Mouse (Mus musculus): ENCODE measurements at regions not wholly inside any gene's neighbourhood (a gene's known extent, or its start where the extent isn't known, plus 50 kb on each side); places are given as distances from the start of the nearest gene placed in this dataset.

DNA sequence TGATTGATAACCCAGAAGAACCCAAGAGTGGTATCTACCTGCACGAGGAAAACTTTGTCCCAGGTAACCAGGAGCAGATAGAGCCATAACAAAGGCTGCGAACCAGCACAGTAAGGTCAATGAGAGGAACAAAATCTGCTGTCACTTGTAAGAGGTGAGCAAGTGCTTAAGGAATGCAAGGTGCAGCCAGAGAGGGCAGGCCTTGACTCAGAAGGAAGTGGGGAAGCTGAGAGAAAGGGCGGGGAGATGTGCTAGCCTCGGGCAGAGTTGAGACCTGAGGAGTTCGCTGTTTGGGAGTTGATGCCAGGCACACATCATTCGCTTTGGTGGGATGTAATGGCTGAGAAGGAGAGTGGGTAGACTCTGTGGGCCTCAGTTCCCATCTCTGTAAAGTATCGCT is 205.5 kb downstream of the Gm19410 start:
- Histone ChIP-seq H3K27me3 (replicated peaks; ENCODE audit: control insufficient read depth, insufficient read depth, low read length) (no peaks in the 10 kb centered on the region), H3K4me2 (ENCODE audit: low read length) (no peak overlapping the region), H3K4me3 (ENCODE audit: low read length) (no peak overlapping the region), H3K9ac (ENCODE audit: low read depth, low read length) (no peak overlapping the region), H3K36me3 (ENCODE audit: control insufficient read depth, insufficient read depth, low read length) (no peaks in the 10 kb centered on the region), H3K9me3 (ENCODE audit: control insufficient read depth, low read length) (no peaks in the 10 kb centered on the region), H3K27ac (ENCODE audit: low read depth, low read length) (no peak overlapping the region), H3K4me1 (ENCODE audit: control insufficient read depth, insufficient read depth, low read depth, low read length) (no peaks in the 10 kb centered on the region)
- no peak for ATAC-seq
- WGBS = 91% methylated on average over 7 of the region's 7 CpGs

GRCm38 (mm10) chr8:35974323-35975029 is 208.9 kb downstream of the Gm19410 start:
- H3K27ac ChIP-seq (ENCODE audit: low read depth, low read length) = no peak overlapping the region
- no peaks in the 10 kb centered on the region for H3K36me3 ChIP-seq (ENCODE audit: control insufficient read depth, insufficient read depth, low read length)
- H3K27me3 ChIP-seq (replicated peaks; ENCODE audit: control insufficient read depth, insufficient read depth, low read length) = no peaks in the 10 kb centered on the region
- H3K4me1 ChIP-seq (ENCODE audit: control insufficient read depth, insufficient read depth, low read depth, low read length) = no peaks in the 10 kb centered on the region
- no peaks in the 10 kb centered on the region for H3K9me3 ChIP-seq (ENCODE audit: control insufficient read depth, low read length)
- H3K4me3 ChIP-seq (ENCODE audit: low read length) = no peak overlapping the region
- no peak overlapping the region for H3K9ac ChIP-seq (ENCODE audit: low read depth, low read length)
- no peak for ATAC-seq
- no peak overlapping the region for H3K4me2 ChIP-seq (ENCODE audit: low read length)
- 58% methylated on average over 10 of the region's 10 CpGs for WGBS

- Histone ChIP-seq H3K4me2 (ENCODE audit: low read length) (no peak overlapping the region), H3K36me3 (ENCODE audit: control insufficient read depth, insufficient read depth, low read length) (no peaks in the 10 kb centered on the region), H3K4me3 (ENCODE audit: low read length) (no peak overlapping the region), H3K9ac (ENCODE audit: low read depth, low read length) (no peak overlapping the region), H3K27ac (ENCODE audit: low read depth, low read length) (no peak overlapping the region), H3K27me3 (replicated peaks; ENCODE audit: control insufficient read depth, insufficient read depth, low read length) (no peaks in the 10 kb centered on the region), H3K4me1 (ENCODE audit: control insufficient read depth, insufficient read depth, low read depth, low read length) (no peaks in the 10 kb centered on the region; the same call in 1 of the 2 replicates), H3K9me3 (ENCODE audit: control insufficient read depth, low read length) (no peaks in the 10 kb centered on the region)
- WGBS = 61% methylated on average over 9 of the region's 9 CpGs
- ATAC-seq = peak; percentile 56; the same call in 1 of the 2 replicates
Measured at GRCm38 (mm10) chr8:35979638-35980255, 214.2 kb downstream of the Gm19410 start.

- Histone ChIP-seq H3K27me3 (replicated peaks; ENCODE audit: control insufficient read depth, insufficient read depth, low read length) (no peaks in the 10 kb centered on the region), H3K4me1 (ENCODE audit: control insufficient read depth, insufficient read depth, low read depth, low read length) (no peaks in the 10 kb centered on the region; the same call in 1 of the 2 replicates), H3K4me3 (ENCODE audit: low read length) (no peak overlapping the region), H3K36me3 (ENCODE audit: control insufficient read depth, insufficient read depth, low read length) (no peaks in the 10 kb centered on the region), H3K27ac (ENCODE audit: low read depth, low read length) (no peak overlapping the region), H3K4me2 (ENCODE audit: low read length) (no peak overlapping the region), H3K9ac (ENCODE audit: low read depth, low read length) (no peak overlapping the region), H3K9me3 (ENCODE audit: control insufficient read depth, low read length) (no peaks in the 10 kb centered on the region)
- no peak for ATAC-seq
- 51% methylated on average over 2 of the region's 2 CpGs for WGBS
Measured at GRCm38 (mm10) chr8:35983083-35983482, 217.5 kb downstream of the Gm19410 start.

DNA sequence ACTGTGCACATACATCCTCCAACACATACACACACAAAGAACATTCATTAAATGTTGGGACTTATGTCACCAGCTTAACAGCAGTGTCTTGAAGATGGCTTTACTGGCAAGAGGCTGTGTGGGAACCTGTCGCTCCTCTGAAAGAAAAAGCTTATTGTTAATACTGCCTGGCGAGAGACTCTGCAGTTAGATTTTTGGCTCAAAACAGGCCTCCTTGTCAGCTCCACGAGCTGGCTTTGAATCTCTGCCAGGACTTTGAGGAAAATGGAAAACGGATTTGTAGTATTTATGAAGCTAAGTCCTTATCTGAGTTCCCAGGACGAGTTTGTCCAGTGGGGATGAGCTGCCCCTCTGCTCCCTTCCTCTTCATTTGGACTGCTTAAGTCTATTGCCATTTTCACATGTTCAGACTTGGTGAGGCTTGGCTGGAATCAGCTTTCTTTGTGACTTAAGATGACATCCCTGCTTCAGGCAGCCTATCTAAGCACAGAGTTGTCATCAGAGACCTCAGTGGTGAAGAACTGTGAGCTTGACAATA is 219.6 kb downstream of the Gm19410 start:
- peak overlapping the region; percentile 40; the same call in 1 of the 2 replicates for H3K27ac ChIP-seq (ENCODE audit: low read depth, low read length)
- H3K9me3 ChIP-seq (ENCODE audit: control insufficient read depth, low read length) = no peaks in the 10 kb centered on the region
- no peak overlapping the region for H3K4me3 ChIP-seq (ENCODE audit: low read length)
- H3K36me3 ChIP-seq (ENCODE audit: control insufficient read depth, insufficient read depth, low read length) = no peaks in the 10 kb centered on the region
- no peak overlapping the region for H3K4me2 ChIP-seq (ENCODE audit: low read length)
- 47% methylated on average over 5 of the region's 5 CpGs for WGBS
- H3K9ac ChIP-seq (ENCODE audit: low read depth, low read length) = no peak overlapping the region
- H3K4me1 ChIP-seq (ENCODE audit: control insufficient read depth, insufficient read depth, low read depth, low read length) = no peaks in the 10 kb centered on the region; the same call in 1 of the 2 replicates
- H3K27me3 ChIP-seq (replicated peaks; ENCODE audit: control insufficient read depth, insufficient read depth, low read length) = no peaks in the 10 kb centered on the region
- ATAC-seq = no peak

DNA sequence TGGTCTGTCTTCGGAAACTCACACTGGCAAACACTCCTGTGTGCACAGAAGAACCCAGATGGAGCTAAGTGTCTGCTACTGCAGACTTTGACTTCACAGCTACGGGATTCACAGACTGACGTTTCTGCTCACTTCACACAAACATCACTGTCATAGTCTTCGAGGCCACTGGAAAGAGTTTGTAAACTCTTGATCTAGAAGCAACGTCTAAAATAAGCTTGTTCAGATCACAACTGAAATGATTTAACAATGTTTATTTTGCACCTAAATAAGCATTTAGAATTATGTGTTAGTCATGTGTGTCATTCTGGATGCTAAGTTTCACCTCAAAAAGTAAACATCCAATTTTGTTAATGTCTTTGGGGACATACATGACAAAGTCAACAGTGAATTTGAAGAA is 221.7 kb downstream of the Gm19410 start:
- Histone ChIP-seq H3K4me2 (ENCODE audit: low read length) (no peak overlapping the region), H3K27ac (ENCODE audit: low read depth, low read length) (no peak overlapping the region), H3K4me3 (ENCODE audit: low read length) (no peak overlapping the region), H3K9ac (ENCODE audit: low read depth, low read length) (no peak overlapping the region), H3K36me3 (ENCODE audit: control insufficient read depth, insufficient read depth, low read length) (no peaks in the 10 kb centered on the region), H3K9me3 (ENCODE audit: control insufficient read depth, low read length) (no peaks in the 10 kb centered on the region), H3K4me1 (ENCODE audit: control insufficient read depth, insufficient read depth, low read depth, low read length) (no peaks in the 10 kb centered on the region; the same call in 1 of the 2 replicates), H3K27me3 (replicated peaks; ENCODE audit: control insufficient read depth, insufficient read depth, low read length) (no peaks in the 10 kb centered on the region)
- no peak for ATAC-seq
- WGBS = 80% methylated on average over 5 of the region's 5 CpGs

DNA sequence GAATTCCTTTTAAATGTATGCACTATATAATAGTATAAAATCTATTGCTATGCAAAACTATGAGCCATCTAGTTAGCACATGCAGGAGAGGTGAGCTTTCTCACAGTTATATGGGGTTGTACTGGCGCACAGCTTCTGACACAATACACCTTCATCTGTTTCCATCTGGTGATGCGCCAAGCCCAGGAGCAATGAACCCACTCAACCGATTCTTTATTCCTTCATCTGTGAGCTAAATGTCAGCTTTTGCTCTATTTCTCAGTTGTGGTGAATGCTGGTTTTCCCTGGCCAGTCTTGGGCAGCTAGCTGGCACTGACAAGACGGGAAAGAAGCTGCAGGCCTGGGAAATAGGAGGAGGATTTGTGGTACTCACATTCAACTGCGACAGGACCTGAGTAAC is 225.4 kb downstream of the Gm19410 start:
- Histone ChIP-seq H3K36me3 (ENCODE audit: control insufficient read depth, insufficient read depth, low read length) (no peaks in the 10 kb centered on the region), H3K9ac (ENCODE audit: low read depth, low read length) (no peak overlapping the region), H3K9me3 (ENCODE audit: control insufficient read depth, low read length) (no peaks in the 10 kb centered on the region), H3K4me1 (ENCODE audit: control insufficient read depth, insufficient read depth, low read depth, low read length) (no peaks in the 10 kb centered on the region), H3K4me3 (ENCODE audit: low read length) (no peak overlapping the region), H3K27me3 (replicated peaks; ENCODE audit: control insufficient read depth, insufficient read depth, low read length) (no peaks in the 10 kb centered on the region), H3K4me2 (ENCODE audit: low read length) (no peak overlapping the region), H3K27ac (ENCODE audit: low read depth, low read length) (no peak overlapping the region)
- no peak for ATAC-seq
- 54% methylated on average over 5 of the region's 5 CpGs for WGBS

DNA sequence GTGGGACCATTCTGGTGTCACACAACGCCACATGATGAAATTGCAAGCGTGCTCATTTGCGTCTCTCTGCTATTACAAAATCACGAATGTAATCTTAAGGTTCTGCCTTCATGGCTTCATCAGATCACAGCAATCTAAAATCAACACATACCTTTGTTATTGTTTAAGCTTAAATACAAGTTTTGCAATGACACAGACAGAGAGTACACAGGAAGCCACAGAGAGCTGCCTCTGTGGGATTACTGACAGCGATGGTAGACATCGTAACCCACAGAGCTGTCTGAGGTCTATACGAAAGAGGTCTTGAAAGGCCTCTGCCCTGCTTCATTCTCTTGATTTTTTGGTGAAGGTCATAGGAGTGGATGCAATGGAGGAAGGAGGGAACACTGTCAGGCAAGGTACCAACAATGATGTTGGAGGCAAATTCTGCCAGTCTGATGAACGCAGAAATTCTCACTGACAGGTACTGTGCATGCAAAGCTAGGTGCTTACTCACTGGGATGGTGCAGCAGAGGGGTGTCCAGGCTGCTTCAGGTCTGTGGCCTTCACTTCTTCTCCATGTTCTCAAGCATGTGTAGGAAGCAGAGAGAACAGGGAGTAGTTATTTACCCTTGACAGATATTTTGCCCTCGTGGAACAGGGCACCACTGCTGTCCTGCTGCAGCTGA is 226.5 kb downstream of the Gm19410 start:
- no peak overlapping the region for H3K27ac ChIP-seq (ENCODE audit: low read depth, low read length)
- no peaks in the 10 kb centered on the region for H3K36me3 ChIP-seq (ENCODE audit: control insufficient read depth, insufficient read depth, low read length)
- H3K27me3 ChIP-seq (replicated peaks; ENCODE audit: control insufficient read depth, insufficient read depth, low read length) = no peaks in the 10 kb centered on the region
- H3K4me2 ChIP-seq (ENCODE audit: low read length) = no peak overlapping the region
- no peaks in the 10 kb centered on the region for H3K9me3 ChIP-seq (ENCODE audit: control insufficient read depth, low read length)
- H3K4me1 ChIP-seq (ENCODE audit: control insufficient read depth, insufficient read depth, low read depth, low read length) = no peaks in the 10 kb centered on the region
- ATAC-seq = no peak
- WGBS = 80% methylated on average over 9 of the region's 9 CpGs
- no peak overlapping the region for H3K9ac ChIP-seq (ENCODE audit: low read depth, low read length)
- no peak overlapping the region for H3K4me3 ChIP-seq (ENCODE audit: low read length)

All from hindbrain, embryonic 16.5 days (tissue).